Mouse (Mus musculus) lung, embryonic 16.5 days (tissue): ENCODE results near the gene Timm44. TPM values are rescaled to one million over a fixed set of nuclear protein-coding genes. Genes with fewer than 3 reads are reported as not detected.
"Not testable (repeated sequence)": the region's sequence is repeated elsewhere in the genome, so short reads cannot be mapped to it uniquely, and the experiment has no call there.

Source experiments
- ATAC-seq: fragments of 200-750 bp; cut with Nextera tagmentation; 2 replicates; pipeline ENCODE4 v1.8.0; 2017; ENCODE audit warnings: low read depth, mild to moderate bottlenecking, moderate library complexity
- H3K27ac ChIP-seq: fragments of 300-500 bp; sonication (generic); 2 replicates; pipeline ENCODE4 v1.5.1; 2014; ENCODE audit warnings: mild to moderate bottlenecking, control low read depth, low read length
- H3K27me3 ChIP-seq: fragments of 300-500 bp; sonication (generic); 2 replicates; pipeline ENCODE4 v1.6.1; 2014; ENCODE audit warnings: low read depth, low read length, mixed read lengths; ENCODE audit not compliant: control insufficient read depth, insufficient read depth
- H3K36me3 ChIP-seq: fragments of 300-500 bp; sonication (generic); 2 replicates; pipeline ENCODE4 v1.6.1; 2014; ENCODE audit warnings: low read length; ENCODE audit not compliant: control insufficient read depth, insufficient read depth
- H3K4me1 ChIP-seq: fragments of 300-500 bp; sonication (generic); replicated peaks from 2 replicates; pipeline ENCODE4 v1.6.1; 2014; ENCODE audit warnings: low read length, mixed read lengths; ENCODE audit not compliant: control insufficient read depth, insufficient read depth
- H3K4me2 ChIP-seq: fragments of 300-500 bp; sonication (generic); 2 replicates; pipeline ENCODE4 v1.6.1; 2014; ENCODE audit warnings: low read depth, low read length, control low read depth
- H3K4me3 ChIP-seq: fragments of 300-500 bp; sonication (generic); 2 replicates; pipeline ENCODE4 v1.5.1; 2014; ENCODE audit warnings: mild to moderate bottlenecking, low read length, control low read depth
- H3K9ac ChIP-seq: fragments of 300-500 bp; sonication (generic); 2 replicates; pipeline ENCODE4 v1.6.1; 2014; ENCODE audit warnings: low read length, control low read depth
- H3K9me3 ChIP-seq: fragments of 300-500 bp; sonication (generic); 2 replicates; pipeline ENCODE4 v1.6.1; 2016; ENCODE audit warnings: low read length; ENCODE audit not compliant: control insufficient read depth
- WGBS: fragments of 180-500 bp; shearing (Covaris S2); extraction: QIAGEN DNeasy Blood & Tissue Kit; methylation state at CpG from one replicate; pipeline ENCODE4 v1.1.7; 2014; 5-methylcytosine and 5-hydroxymethylcytosine counted together
- polyA plus RNA-seq: library from polyadenylated mRNA; unstranded; fragments of >200 nt; fragmentation: Nextera tagmentation; extraction: Ambion mirVana; gene quantifications from 2 replicates; pipeline ENCODE4 v1.2.1, GENCODE M21; 2015

The Timm44 gene
- polyA plus RNA-seq, 1 experiment from 2014 or later = 56.5 TPM

- no peak overlapping the region for H3K4me3 ChIP-seq
- no peak overlapping the region for H3K27ac ChIP-seq
- no peaks in the 10 kb centered on the region for H3K9me3 ChIP-seq
- H3K4me2 ChIP-seq = no peak overlapping the region
- peaks cover 10% of the 10 kb centered on the region for H3K36me3 ChIP-seq
- H3K27me3 ChIP-seq = no peaks in the 10 kb centered on the region
- H3K4me1 ChIP-seq = peaks cover 21% of the 10 kb centered on the region
- no peak overlapping the region for H3K9ac ChIP-seq
- ATAC-seq = no peak
- WGBS = 78% methylated on average over 4 of the region's 4 CpGs
Measured at GRCm38 (mm10) chr8:4257350-4257749, 18.4 kb downstream of the Timm44 start.

DNA sequence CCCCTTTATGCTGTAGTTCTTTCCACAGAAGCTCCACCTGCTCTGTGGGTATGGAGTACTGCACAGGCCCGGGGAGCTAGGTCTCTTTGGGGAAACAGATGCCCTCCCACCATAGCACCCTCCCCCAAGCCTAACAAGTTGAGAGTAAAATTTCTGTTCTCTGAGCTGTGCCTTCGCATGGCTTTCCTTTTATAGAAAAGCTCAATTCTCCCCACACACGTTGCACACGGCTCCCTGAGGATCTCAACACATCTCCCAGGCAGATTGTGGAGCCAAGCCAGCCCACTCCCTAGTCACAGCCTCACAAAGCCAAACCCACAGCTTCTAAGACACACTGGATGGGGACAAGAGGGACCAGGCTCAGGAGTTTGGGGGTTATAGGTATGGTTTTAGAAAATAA lies 18.8 kb downstream of the Timm44 start:
- Histone ChIP-seq H3K27me3 (no peaks in the 10 kb centered on the region), H3K4me1 (peaks cover 22% of the 10 kb centered on the region), H3K9ac (no peak overlapping the region), H3K4me3 (no peak overlapping the region), H3K9me3 (no peaks in the 10 kb centered on the region), H3K27ac (no peak overlapping the region), H3K36me3 (peaks cover 6% of the 10 kb centered on the region), H3K4me2 (no peak overlapping the region)
- WGBS = 48% methylated on average over 4 of the region's 4 CpGs
- ATAC-seq = no peak

GRCm38 (mm10) chr8:4255471-4255870 lies 20.2 kb downstream of the Timm44 start:
- not testable (repeated sequence) for H3K27me3 ChIP-seq, H3K4me3 ChIP-seq, H3K36me3 ChIP-seq, H3K9ac ChIP-seq, H3K27ac ChIP-seq, H3K4me2 ChIP-seq, ATAC-seq, H3K9me3 ChIP-seq
- H3K4me1 ChIP-seq = peaks cover 24% of the 10 kb centered on the region
- 78% methylated on average over 7 of the region's 7 CpGs for WGBS

DNA sequence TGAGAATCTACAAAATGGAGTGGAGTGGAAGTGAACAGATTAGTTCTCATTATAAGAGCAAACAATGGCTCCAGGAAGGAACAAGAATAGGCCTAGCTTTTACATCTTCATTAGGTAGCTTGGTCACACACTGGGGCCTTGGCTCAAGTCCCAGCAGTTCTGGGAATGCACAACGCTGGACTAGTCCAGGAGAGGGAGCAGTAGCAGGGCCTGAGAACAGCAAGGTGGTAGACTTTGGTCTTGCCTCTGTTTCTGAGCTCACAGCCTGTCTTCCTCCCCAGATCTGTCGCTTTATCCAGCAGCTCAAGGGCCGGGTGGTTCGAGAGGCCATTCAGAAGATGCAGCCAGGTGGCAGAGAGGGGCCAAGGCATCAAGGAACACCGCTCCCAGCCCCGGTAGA lies 21.7 kb downstream of the Timm44 start:
- Histone ChIP-seq H3K4me1 (peaks cover 22% of the 10 kb centered on the region), H3K36me3 (peaks cover 5% of the 10 kb centered on the region; the same call in 1 of the 2 replicates), H3K9ac (peak overlapping the region; percentile 97), H3K27ac (no peak overlapping the region), H3K4me2 (peak overlapping the region; percentile 75), H3K27me3 (no peaks in the 10 kb centered on the region), H3K4me3 (peak overlapping the region; percentile 96), H3K9me3 (no peaks in the 10 kb centered on the region)
- no peak for ATAC-seq
- 59% methylated on average over 6 of the region's 6 CpGs for WGBS

GRCm38 (mm10) chr8:4252934-4253841 lies 22.5 kb downstream of the Timm44 start, which contains the start of gene Snapc2:
Gene Snapc2, plus strand, starts transcription at chr8:4253080.
- Histone ChIP-seq H3K4me3 (peak within 1 kb of the TSS; percentile 96), H3K4me2 (peak within 1 kb of the TSS; percentile 75), H3K27ac (peak within 1 kb of the TSS; percentile 90), H3K9ac (peak within 1 kb of the TSS; percentile 97), H3K9me3 (no peaks in the 10 kb centered on the region), H3K4me1 (peaks cover 23% of the 10 kb centered on the region), H3K27me3 (no peaks in the 10 kb centered on the region), H3K36me3 (peaks cover 5% of the 10 kb centered on the region; the same call in 1 of the 2 replicates)
- peak; percentile 92 for ATAC-seq
- WGBS = under 1% methylated on average over 69 of the region's 69 CpGs

DNA sequence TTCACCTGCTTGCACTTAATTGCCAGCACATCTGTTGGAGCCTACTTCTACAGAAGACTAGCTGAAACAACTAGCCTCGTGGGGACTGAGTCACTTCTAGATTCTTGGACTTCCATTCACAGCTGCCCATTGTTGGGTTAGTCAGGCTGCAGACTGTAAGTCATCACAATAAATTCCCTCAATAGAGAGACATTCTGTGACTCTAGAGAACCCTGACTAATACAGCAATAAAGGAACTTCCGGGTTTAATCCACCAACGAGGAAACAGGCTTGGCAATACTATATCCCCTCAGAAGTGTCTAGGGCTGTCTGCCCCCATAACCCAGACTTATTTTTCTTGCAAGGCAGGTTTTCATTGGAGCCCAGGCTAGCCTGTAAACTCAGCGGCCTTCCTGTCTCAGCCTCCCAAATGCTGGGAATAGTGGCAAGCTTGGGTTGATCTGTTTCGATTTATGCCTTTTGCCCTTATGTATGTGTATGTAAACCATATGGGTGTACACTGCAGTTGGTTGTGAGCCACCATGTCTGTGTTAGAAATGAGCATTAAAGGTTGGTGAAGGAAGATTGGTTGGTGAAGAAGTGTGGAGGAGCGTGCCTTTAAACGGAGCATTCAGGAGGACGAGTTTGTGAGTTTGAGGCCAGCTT lies 23.5 kb downstream of the Timm44 start:
- ATAC-seq = no peak
- peak overlapping the region; percentile 75 for H3K4me2 ChIP-seq
- peaks cover 18% of the 10 kb centered on the region for H3K4me1 ChIP-seq
- WGBS = 42% methylated on average over 8 of the region's 8 CpGs
- H3K36me3 ChIP-seq = peaks cover 5% of the 10 kb centered on the region; the same call in 1 of the 2 replicates
- H3K9ac ChIP-seq = peak overlapping the region; percentile 97
- H3K9me3 ChIP-seq = no peaks in the 10 kb centered on the region
- H3K4me3 ChIP-seq = peak overlapping the region; percentile 96
- H3K27ac ChIP-seq = no peak overlapping the region
- H3K27me3 ChIP-seq = no peaks in the 10 kb centered on the region

GRCm38 (mm10) chr8:4250306-4250970 lies 25.3 kb downstream of the Timm44 start:
- Histone ChIP-seq H3K9ac (no peak overlapping the region), H3K4me2 (no peak overlapping the region), H3K36me3 (peaks cover 12% of the 10 kb centered on the region), H3K27me3 (no peaks in the 10 kb centered on the region), H3K4me3 (no peak overlapping the region), H3K9me3 (no peaks in the 10 kb centered on the region), H3K27ac (no peak overlapping the region), H3K4me1 (peaks cover 18% of the 10 kb centered on the region)
- 37% methylated on average over 26 of the region's 26 CpGs for WGBS
- ATAC-seq = peak; percentile 16; the same call in 1 of the 2 replicates

DNA sequence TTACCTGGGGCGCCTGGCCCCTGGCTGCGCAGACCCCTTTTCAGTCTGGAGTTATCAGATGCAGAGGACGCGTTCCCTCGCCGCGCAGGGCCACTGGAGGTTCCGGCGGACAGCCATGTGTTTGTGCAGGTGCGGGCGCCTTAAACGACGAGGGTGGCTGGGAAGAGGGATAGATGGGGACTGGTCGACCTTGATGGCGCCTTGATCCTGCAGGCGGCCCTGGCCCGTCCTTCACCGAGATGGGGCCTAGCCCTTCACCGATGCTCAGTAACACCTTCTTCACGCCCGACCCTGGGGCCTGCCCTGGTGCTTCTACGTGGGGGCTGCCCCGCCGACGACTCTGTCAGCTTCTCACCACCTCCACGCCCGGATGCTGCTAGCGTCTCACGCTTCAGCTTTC lies 26.5 kb downstream of the Timm44 start:
- Histone ChIP-seq H3K4me2 (no peak overlapping the region), H3K27ac (no peak overlapping the region), H3K27me3 (no peaks in the 10 kb centered on the region), H3K9ac (no peak overlapping the region), H3K36me3 (peaks cover 21% of the 10 kb centered on the region), H3K9me3 (no peaks in the 10 kb centered on the region), H3K4me3 (no peak overlapping the region), H3K4me1 (peaks cover 17% of the 10 kb centered on the region)
- no peak for ATAC-seq
- WGBS = 21% methylated on average over 29 of the region's 29 CpGs
